Mouse (Mus musculus) embryonic facial prominence, embryonic 12.5 days (tissue): ENCODE measurements at regions not wholly inside any gene's neighbourhood (a gene's known extent, or its start where the extent isn't known, plus 50 kb on each side); places are given as distances from the start of the nearest gene placed in this dataset.

Experiments used
- ATAC-seq: fragments of 200-750 bp; cut with Nextera tagmentation; 2 replicates; pipeline ENCODE4 v1.8.0; 2017; ENCODE audit not compliant: insufficient number of reproducible peaks, insufficient read depth, low FRiP score, low TSS enrichment
- H3K27ac ChIP-seq: fragments of 300-500 bp; sonication (generic); 2 replicates; pipeline ENCODE4 v1.5.1; 2016; ENCODE audit warnings: mild to moderate bottlenecking
- H3K27me3 ChIP-seq: fragments of 300-500 bp; sonication (generic); 2 replicates; pipeline ENCODE4 v1.6.1; 2016; ENCODE audit warnings: mild to moderate bottlenecking, moderate library complexity
- H3K36me3 ChIP-seq: fragments of 300-500 bp; sonication (generic); 2 replicates; pipeline ENCODE4 v1.6.1; 2016; ENCODE audit warnings: mild to moderate bottlenecking
- H3K4me1 ChIP-seq: fragments of 300-500 bp; sonication (generic); 2 replicates; pipeline ENCODE4 v1.6.1; 2016
- H3K4me2 ChIP-seq: fragments of 300-500 bp; sonication (generic); replicated peaks from 2 replicates; pipeline ENCODE4 v1.6.1; 2016; ENCODE audit warnings: mild to moderate bottlenecking, moderate library complexity
- H3K4me3 ChIP-seq: fragments of 300-500 bp; sonication (generic); 2 replicates; pipeline ENCODE4 v1.5.1; 2016; ENCODE audit warnings: mild to moderate bottlenecking
- H3K9ac ChIP-seq: fragments of 300-500 bp; sonication (generic); 2 replicates; pipeline ENCODE4 v1.6.1; 2016; ENCODE audit warnings: mild to moderate bottlenecking, moderate library complexity
- H3K9me3 ChIP-seq: fragments of 300-500 bp; sonication (generic); 2 replicates; pipeline ENCODE4 v1.6.1; 2016; ENCODE audit warnings: mild to moderate bottlenecking, moderate library complexity
- WGBS: fragments of 180-500 bp; shearing (Covaris S2); methylation state at CpG from one replicate; pipeline ENCODE4 v1.1.7; 2016; 5-methylcytosine and 5-hydroxymethylcytosine counted together

GRCm38 (mm10) chr4:142688241-142688640 lies 449.0 kb upstream of the Kazn start:
- H3K9ac ChIP-seq, result no peak overlapping the region
- no peak overlapping the region for H3K4me3 ChIP-seq
- 76% methylated on average over 6 of the region's 6 CpGs for WGBS
- ATAC-seq, result no peak
- no peaks in the 10 kb centered on the region for H3K9me3 ChIP-seq
- no peak overlapping the region for H3K27ac ChIP-seq
- no peaks in the 10 kb centered on the region for H3K27me3 ChIP-seq
- no peak overlapping the region for H3K4me2 ChIP-seq
- no peaks in the 10 kb centered on the region for H3K4me1 ChIP-seq
- no peaks in the 10 kb centered on the region for H3K36me3 ChIP-seq

DNA sequence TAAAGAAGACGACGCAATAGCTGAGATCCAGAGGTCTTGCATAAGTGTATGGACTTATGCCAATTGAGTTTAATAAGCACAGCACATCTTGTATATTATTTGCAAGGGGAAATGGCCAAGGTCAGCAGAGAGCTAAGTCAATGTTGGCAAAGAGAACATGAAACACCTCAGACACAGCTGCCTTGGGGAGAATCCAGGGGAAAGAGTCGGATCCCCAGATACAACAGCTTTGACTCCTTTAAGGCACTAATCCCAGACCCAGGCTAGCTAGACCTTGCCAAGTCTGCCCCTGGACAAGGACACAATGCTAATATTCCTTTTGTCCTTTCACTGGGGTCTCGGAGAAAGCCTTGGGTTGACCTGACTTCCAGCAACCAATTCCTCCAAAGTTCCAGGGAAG lies 438.2 kb upstream of the Kazn start:
- Histone ChIP-seq H3K36me3 (no peaks in the 10 kb centered on the region), H3K27me3 (no peaks in the 10 kb centered on the region), H3K4me1 (peaks cover 12% of the 10 kb centered on the region), H3K27ac (no peak overlapping the region), H3K4me3 (no peak overlapping the region), H3K9ac (no peak overlapping the region), H3K9me3 (no peaks in the 10 kb centered on the region), H3K4me2 (no peak overlapping the region)
- ATAC-seq, result no peak
- WGBS, result 91% methylated on average over 4 of the region's 4 CpGs

DNA sequence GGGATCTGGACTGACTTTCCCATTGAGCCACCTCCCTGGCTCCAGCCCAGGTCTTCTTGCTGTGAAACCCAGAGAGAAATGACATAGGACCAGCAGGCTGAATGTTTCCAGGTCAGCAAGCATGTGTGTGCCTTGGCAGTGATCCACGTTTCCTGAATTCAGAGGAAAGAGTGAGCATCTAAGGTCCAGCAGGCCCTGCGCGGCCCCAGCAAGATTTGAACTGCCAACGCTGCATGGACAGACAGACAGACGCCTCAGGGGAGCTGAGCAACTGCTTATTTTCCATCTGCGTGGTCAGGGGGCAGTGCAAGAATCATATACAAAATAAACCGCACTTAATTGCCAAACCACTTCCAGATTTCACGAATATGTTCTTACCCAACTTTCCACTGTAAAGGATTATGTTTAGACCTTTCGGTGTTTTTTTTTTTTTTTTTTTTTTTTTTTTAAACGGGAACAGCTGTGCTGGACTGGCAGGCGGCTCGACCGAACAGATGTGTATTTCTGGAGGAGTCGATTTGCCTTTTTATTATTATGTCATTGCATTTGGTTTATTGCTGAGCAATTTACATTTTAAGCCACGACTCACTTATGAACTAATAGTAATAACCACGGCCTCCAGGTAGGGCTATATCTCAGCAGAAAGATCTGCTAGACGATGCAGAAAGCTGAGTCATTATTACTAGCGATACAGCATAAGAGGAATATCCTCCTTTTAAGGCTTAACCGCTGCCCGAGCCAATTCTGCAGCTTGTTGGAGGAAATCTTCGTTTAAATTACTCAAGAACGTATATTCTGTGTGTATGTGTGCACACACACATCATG lies 435.7 kb upstream of the Kazn start:
- H3K4me3 ChIP-seq, result no peak overlapping the region
- no peak overlapping the region; the same call in 1 of the 2 replicates for H3K4me2 ChIP-seq
- peaks cover 20% of the 10 kb centered on the region for H3K4me1 ChIP-seq
- H3K27me3 ChIP-seq, result no peaks in the 10 kb centered on the region
- no peak overlapping the region for H3K9ac ChIP-seq
- peak overlapping the region; percentile 79 for H3K27ac ChIP-seq
- peak; percentile 59; the same call in 1 of the 2 replicates for ATAC-seq
- no peaks in the 10 kb centered on the region for H3K36me3 ChIP-seq
- 35% methylated on average over 22 of the region's 22 CpGs for WGBS
- H3K9me3 ChIP-seq, result no peaks in the 10 kb centered on the region

- WGBS, result 63% methylated on average over 8 of the region's 8 CpGs
- Histone ChIP-seq H3K4me3 (no peak overlapping the region), H3K4me1 (peaks cover 20% of the 10 kb centered on the region), H3K27me3 (no peaks in the 10 kb centered on the region), H3K27ac (no peak overlapping the region), H3K9me3 (no peaks in the 10 kb centered on the region), H3K4me2 (no peak overlapping the region), H3K9ac (no peak overlapping the region), H3K36me3 (no peaks in the 10 kb centered on the region)
- ATAC-seq, result no peak
These were observed 432.8 kb upstream of the Kazn start for GRCm38 (mm10) chr4:142671872-142672458.

- ATAC-seq, result no peak
- Histone ChIP-seq H3K9ac (no peak overlapping the region), H3K4me3 (no peak overlapping the region), H3K27ac (no peak overlapping the region), H3K9me3 (no peaks in the 10 kb centered on the region), H3K27me3 (no peaks in the 10 kb centered on the region), H3K4me1 (no peaks in the 10 kb centered on the region), H3K36me3 (no peaks in the 10 kb centered on the region), H3K4me2 (no peak overlapping the region)
- 52% methylated on average over 4 of the region's 4 CpGs for WGBS
These were observed 425.6 kb upstream of the Kazn start for GRCm38 (mm10) chr4:142664781-142665180.

DNA sequence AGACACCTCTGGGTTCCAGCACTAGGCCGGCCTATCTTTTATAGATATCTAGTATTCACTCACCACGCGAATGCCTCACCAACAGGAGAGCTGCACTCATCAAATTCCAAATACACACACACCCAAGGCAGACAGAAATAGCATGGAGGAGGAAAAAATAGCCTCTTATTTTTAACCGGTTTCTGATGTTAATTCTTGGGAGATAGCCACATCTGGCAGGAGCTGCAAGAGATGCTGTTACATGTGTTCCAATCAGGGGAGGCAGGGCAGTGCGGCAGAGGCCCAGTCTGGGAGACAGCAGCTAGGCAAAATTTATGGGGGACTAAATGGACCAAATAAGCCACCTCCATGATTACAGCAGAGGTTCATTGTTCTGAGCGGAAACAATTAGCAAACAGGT lies 419.0 kb upstream of the Kazn start:
- no peak overlapping the region for H3K9ac ChIP-seq
- H3K4me2 ChIP-seq, result no peak overlapping the region
- ATAC-seq, result no peak
- H3K4me3 ChIP-seq, result no peak overlapping the region
- no peaks in the 10 kb centered on the region for H3K9me3 ChIP-seq
- no peak overlapping the region for H3K27ac ChIP-seq
- H3K36me3 ChIP-seq, result no peaks in the 10 kb centered on the region
- no peaks in the 10 kb centered on the region; the same call in 1 of the 2 replicates for H3K4me1 ChIP-seq
- no peaks in the 10 kb centered on the region for H3K27me3 ChIP-seq
- WGBS, result 77% methylated on average over 6 of the region's 6 CpGs

- Histone ChIP-seq H3K27me3 (no peaks in the 10 kb centered on the region), H3K4me1 (peaks cover 5% of the 10 kb centered on the region; the same call in 1 of the 2 replicates), H3K36me3 (no peaks in the 10 kb centered on the region), H3K9ac (no peak overlapping the region), H3K9me3 (no peaks in the 10 kb centered on the region), H3K4me3 (no peak overlapping the region), H3K4me2 (no peak overlapping the region), H3K27ac (no peak overlapping the region)
- ATAC-seq, result no peak
- 84% methylated on average over 10 of the region's 10 CpGs for WGBS
These were observed 401.9 kb upstream of the Kazn start for GRCm38 (mm10) chr4:142641069-142641468.

- no peaks in the 10 kb centered on the region for H3K36me3 ChIP-seq
- ATAC-seq, result no peak
- H3K27me3 ChIP-seq, result no peaks in the 10 kb centered on the region
- no peak overlapping the region for H3K9ac ChIP-seq
- no peak overlapping the region for H3K4me3 ChIP-seq
- H3K4me2 ChIP-seq, result no peak overlapping the region
- WGBS, result 64% methylated on average over 9 of the region's 9 CpGs
- no peaks in the 10 kb centered on the region for H3K9me3 ChIP-seq
- peak overlapping the region; percentile 12 for H3K27ac ChIP-seq
- H3K4me1 ChIP-seq, result peaks cover 11% of the 10 kb centered on the region
These were observed 400.1 kb upstream of the Kazn start for GRCm38 (mm10) chr4:142639340-142639733.

DNA sequence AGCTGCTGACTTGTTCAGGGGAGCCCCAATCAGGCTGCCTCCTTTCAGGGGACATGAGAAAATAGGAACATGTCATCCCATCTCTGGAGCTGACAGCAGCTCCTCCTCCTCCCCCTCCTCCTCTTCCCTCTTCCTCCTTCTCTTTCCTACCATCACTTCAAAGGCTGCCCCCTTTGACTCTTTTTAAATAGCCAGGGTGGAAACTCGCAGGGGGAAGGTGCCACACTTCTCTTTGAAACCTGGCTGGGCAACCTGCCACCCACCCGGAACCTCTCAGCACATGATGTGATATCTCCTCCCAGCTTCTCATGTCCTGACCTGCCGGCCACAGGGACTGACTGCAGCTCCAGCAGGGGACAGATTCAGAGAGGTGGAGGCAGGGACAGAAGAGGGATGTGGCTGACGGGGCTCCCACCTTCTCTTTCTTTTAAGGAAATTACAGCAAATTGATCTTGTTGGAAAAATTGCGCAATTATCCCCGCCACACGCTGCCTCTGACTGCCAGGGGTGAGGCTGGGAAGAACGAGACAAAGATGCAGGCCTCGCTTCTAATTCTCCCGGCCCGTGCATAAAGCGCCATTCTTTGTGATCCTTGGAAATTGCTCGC lies 399.6 kb upstream of the Kazn start:
- Histone ChIP-seq H3K4me3 (no peak overlapping the region), H3K9ac (no peak overlapping the region), H3K36me3 (no peaks in the 10 kb centered on the region), H3K27ac (peak overlapping the region; percentile 12; the same call in 1 of the 2 replicates), H3K27me3 (no peaks in the 10 kb centered on the region), H3K4me1 (peaks cover 12% of the 10 kb centered on the region), H3K9me3 (no peaks in the 10 kb centered on the region), H3K4me2 (no peak overlapping the region)
- WGBS, result 34% methylated on average over 13 of the region's 13 CpGs
- ATAC-seq, result no peak

DNA sequence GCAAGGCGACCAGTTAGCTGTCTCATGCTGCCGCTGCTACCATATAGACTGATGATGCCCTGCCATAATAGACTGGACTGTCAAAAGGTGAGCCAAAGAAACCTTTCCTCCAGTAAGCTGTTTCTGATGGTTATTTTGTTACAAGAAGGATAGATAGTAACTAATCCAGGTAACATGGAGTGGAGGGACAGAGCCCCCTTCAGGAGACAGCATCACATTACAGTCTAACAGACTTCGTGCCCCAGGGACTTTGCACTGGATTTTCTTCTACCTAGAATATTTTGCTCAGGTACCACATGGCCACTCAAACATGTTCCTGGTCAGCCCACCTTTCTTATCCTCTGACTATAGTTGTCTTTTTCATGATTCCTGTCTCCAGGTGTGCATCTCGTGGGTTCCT lies 398.9 kb upstream of the Kazn start:
- no peak for ATAC-seq
- H3K4me1 ChIP-seq, result peaks cover 15% of the 10 kb centered on the region
- no peak overlapping the region for H3K9ac ChIP-seq
- no peaks in the 10 kb centered on the region for H3K9me3 ChIP-seq
- no peaks in the 10 kb centered on the region for H3K36me3 ChIP-seq
- no peak overlapping the region for H3K4me2 ChIP-seq
- 87% methylated on average over 4 of the region's 4 CpGs for WGBS
- H3K27me3 ChIP-seq, result no peaks in the 10 kb centered on the region
- H3K27ac ChIP-seq, result no peak overlapping the region
- H3K4me3 ChIP-seq, result no peak overlapping the region

DNA sequence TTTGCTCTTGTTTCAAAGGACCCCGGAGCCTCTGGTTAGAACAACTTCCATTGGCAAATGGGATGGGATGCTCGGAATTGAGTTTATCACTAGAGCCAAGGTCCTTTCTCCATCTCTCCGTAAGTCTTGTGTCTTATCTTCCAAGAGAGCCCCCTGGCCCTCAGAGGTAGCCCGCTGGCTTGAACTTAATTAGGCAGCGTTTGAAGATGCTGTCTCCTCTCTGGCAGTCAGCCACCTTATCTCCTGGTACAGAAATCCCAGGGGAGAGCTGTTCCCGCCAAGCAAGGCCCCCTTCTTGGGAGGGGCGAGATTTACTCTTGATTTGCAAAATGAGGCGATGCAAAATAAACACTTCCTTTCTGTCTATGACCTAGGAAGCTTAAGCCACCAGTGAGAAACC lies 395.2 kb upstream of the Kazn start:
- Histone ChIP-seq H3K27ac (no peak overlapping the region), H3K4me2 (no peak overlapping the region), H3K4me1 (peaks cover 15% of the 10 kb centered on the region), H3K4me3 (no peak overlapping the region), H3K36me3 (no peaks in the 10 kb centered on the region), H3K9ac (no peak overlapping the region), H3K9me3 (no peaks in the 10 kb centered on the region), H3K27me3 (no peaks in the 10 kb centered on the region)
- ATAC-seq, result no peak
- WGBS, result 67% methylated on average over 8 of the region's 8 CpGs
